Mouse (Mus musculus) urinary bladder, postnatal 10 days (tissue): ENCODE measurements around the gene Zfp385c.

ENCODE experiments used
- DNase-seq: peaks from one replicate; pipeline ENCODE4 v3.0.0; 2022; ENCODE audit warnings: low spot score

Gene Zfp385c

DNA sequence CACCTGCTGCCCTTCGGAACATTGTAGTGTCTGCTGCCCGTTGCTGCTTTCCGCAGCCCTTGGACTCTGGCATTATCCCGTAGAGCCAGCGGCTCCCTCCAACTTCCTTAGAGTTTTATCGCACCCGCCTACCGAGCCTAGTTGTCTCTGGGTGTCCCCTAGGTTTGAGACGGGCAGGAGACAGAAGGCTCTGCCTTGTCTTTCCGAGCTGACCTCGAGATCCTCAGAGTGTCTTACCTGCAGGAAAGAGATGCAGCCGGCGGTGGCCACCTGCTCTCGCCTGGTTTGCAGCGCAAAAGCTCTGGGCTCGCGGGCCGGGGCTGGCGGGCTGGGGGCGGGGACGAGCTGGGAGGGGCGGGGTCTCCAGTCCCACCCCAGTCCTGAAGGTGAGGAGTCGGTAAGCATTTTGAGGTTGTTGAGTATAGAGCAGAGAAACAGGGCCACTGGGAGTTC lies at the start of gene Zfp385c:
TSS of gene Zfp385c (minus strand) at position 292 of the 453 bp plus-strand sequence.
- no peak for DNase-seq

GRCm38 (mm10) chr11:100741348-100741747 lies 49.1 kb upstream of the Zfp385c start:
- no peak for DNase-seq

DNA sequence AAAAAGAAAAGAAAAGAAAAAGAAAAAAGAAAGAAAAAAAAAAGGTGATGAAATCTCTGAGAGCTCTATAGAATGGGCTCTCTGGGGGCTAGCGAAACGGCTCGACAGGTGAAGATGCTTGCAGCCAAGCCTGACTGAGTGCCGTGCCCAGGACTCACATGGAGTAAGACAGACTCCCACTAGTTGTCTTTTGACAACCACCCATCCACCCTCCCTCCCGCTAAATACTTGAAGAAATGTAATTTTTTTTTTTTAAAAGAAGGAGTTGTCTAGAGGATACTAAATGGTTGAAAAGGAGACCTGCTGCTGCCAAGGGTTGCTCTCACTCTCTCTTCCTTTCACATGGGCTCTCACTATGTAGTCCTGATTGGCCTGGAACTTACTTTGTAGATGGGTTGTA lies 46.5 kb upstream of the Zfp385c start:
- no peak for DNase-seq

GRCm38 (mm10) chr11:100738066-100738604 lies 45.9 kb upstream of the Zfp385c start, which contains the start of gene Rab5c:
Gene Rab5c (minus strand): TSS chr11:100738215.
- DNase-seq = peak; percentile 91

DNA sequence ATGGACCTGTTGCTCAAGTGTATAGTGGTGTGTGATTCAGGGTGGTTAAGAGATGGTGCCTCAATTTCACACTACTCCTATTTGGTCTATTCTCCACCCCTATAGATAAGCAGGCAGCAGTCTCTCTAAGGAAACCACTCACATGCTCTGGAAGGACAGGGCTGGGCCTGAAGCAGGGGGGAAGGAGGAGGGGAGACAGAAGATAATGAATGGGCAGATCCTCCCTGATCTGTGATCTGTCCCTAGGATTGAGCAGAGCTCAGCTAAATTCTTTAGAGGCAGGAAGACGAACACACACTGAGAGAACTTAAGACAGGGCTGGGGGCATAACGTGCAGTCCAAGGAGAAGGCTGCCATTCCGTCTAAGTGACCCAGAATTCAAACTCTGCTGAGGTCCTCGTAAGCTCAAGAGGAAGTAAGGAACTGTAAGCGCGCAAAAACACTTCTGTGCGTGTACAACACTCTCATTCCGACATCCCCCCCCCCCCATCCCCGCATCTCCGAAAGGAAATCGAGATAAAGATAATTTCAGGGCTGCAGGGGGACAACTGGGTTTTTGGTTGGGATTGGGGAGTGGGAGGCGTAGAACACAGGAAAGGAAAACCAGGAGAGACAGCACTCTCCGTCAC lies 45.0 kb upstream of the Zfp385c start:
- no peak for DNase-seq

DNA sequence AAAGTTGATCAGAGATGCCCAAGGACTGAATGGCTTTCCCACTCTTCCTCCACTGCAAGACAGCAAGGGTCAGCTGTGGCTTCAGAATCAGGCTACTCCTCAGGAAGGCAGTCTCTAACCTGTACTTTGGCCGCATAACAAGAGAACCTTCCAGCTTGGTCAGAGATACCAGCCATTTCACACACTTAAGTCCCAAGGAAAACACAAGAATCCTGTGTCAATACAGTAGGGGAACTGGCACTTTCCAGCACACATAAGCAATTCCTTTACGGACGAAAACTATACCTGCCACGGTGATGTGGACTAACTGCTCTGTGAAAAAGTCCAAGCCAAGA lies 44.5 kb upstream of the Zfp385c start:
- no peak for DNase-seq

DNA sequence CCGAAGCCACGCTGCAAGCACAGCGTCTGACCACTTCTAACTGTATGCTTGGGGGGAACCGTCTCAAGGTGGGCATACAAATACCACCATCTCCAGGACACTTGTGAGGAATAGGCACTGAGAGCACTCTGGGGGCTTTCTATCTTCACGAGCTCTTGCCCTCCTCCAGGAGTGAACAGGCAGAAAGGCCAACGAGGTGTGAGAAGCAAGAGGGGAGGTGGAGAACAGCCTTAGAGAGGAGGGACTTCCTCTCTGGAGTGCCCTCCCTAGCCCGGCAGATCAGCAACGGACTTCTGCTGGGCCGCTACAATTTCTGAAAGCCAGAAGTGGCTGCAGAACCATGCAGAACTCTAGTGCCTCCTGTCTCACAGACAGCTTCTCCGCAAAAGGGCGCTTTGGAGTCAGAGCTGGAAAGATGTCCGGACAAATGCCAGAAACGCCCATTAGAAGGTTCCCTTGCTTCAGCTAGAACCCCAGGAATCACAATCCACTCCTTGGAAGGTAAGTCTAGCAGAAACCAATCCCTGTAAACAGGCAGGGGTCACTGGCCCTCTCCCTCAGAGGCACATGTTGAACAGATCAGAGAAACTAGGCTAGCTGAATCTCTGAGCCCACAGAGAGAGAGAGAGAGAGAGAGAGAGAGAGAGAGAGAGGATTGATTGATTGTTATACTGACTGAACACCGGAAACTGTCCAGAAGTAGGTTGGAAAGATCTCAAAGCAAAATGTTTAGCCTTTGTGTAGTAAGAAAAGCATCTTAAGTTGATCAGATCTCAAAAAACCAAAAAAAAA lies 43.9 kb upstream of the Zfp385c start:
- DNase-seq = no peak

DNA sequence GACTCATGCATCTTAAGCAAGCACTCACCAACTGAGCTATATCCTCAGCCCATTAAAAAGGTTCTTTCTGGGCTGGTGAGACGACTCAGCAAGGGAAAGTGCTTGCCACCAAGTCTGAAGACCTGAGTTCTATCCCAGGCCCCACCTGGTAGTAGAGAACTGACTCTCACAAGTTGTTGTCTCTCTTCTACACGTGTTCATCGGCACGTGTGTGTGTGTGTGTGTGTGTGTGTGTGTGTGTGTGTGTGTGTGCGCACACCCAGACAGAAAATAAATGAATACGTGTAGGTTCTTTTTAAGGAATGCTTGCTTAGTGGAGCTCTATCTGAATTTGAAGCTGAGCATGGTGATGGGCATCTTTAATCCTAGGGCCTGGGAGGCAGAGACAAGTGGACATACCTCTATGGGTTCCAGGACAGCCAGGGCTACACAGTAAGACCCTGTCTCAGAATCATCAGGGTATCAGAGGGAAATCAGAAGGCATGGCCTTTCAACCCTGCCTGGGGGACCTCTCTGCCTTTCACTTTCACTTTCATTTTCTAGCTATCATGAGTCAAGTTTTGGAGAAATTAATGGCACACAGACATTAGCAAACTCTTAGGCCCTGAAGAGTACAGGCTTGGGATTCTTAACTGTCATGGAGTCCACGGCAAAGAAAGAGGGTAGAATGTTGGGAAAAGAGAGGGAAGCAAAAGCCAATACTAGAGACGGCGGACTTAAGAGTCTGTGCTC lies 43.0 kb upstream of the Zfp385c start:
- no peak for DNase-seq

- no peak for DNase-seq
Measured at GRCm38 (mm10) chr11:100730477-100731205, 38.4 kb upstream of the Zfp385c start.

GRCm38 (mm10) chr11:100729976-100730375 lies 37.7 kb upstream of the Zfp385c start:
- DNase-seq = no peak

GRCm38 (mm10) chr11:100728601-100729000 lies 36.3 kb upstream of the Zfp385c start:
- DNase-seq = no peak

DNA sequence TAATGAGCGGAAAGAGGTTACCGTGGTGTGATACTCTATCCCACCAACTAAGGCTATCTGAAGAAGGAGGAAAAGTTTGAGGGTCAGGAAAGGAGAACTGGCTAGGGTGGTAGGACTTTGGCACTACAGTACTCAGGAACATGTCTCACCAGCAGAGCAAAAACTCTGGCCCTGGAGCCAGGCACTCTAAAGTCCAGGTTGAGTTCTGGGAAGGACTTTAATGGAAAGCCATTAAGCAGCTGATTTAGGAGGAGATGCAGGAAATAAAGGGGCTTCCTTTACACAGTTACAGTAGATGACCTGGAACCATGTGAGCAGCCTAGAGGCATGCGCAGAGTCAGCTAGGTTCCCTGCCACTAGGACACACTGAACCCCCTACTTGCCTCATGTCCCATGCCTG lies 34.9 kb upstream of the Zfp385c start:
- DNase-seq = no peak

DNA sequence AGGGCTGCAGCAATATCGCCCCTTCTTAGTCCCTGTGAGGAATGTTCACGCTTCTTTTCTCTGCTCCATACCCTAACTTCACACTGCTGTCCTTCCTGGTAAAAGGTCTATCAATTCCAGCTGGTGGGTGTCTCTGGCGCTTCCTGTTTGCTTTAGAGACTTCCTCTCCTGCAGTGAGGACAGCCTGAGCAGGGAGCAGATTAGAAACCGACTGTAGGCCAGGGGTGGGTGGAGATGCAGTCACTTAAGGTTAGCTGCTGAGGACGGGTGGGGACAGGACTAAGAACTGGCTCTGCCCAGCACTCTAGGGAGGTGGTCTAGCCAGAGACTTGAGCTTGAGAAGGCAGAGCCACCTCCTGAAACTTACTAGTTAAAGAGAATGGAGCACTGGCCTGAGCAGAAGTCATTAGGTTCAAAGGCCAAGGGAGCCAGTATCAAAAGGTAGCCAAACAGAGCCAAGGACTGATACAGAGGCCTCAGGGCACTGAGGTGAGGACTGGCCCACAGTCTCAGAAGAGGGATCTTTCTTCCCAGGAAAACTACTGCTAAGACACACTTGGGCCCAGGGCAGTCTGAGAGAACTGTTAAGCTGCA lies 32.8 kb upstream of the Zfp385c start:
- DNase-seq = no peak

DNA sequence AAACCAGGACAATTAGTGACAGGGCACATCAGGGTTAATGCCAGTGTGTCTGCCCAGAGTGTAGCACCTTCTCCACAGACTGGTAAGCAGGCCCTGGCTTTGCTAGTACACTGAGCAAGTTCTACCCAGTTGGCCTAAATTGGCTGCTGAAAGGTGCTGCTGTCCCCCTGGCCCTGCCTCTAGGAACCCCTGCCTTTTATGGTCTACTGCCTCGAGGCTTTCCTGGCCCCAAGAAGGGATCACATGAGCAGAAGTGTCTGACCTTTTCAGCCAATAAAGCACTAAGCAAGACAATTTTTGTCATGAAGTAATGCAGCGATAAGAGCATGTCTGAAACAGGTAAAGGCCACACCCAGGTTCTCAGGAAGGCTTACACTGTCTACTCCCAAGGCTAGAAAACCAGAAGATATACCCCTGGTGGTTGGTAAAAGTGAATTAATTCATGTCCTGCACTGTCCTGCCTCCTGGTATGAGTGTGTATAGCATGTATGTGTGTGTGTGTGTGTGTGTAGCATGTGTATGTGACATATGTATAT lies 30.3 kb upstream of the Zfp385c start:
- no peak for DNase-seq

DNA sequence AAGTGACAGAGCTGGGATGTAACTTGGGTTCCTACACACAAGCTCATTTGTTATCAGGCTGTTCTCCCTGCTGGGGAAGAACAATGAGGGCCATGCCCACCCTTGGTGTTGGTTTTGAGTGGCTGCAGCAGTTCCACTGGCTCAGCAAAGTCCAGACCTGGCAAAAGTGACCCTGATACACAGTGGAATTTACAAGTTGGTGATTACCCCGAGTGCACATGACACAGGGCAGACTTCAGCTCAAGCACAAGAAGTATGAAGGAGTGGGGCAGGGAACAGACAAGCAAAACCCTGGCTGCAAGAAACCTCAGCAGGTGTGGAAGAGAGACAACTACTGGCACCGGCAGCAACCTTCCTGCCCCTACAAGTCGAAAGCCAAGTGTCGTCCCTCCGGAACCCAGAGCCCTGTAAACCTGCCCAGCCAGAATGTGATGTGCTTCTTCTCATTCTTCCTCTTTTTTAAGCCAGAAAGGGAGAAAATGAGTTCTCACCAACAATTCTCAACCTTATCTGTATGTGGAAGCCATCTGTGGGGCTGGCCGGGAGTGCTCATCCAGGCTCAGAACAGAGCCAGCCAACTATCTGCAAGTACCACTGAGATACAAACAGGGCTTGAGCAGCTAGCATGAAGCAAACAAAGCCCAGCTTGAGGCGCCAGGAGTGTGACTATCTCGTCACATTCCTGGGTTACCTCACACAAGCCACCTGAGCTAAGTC lies 29.7 kb upstream of the Zfp385c start:
- no peak for DNase-seq

DNA sequence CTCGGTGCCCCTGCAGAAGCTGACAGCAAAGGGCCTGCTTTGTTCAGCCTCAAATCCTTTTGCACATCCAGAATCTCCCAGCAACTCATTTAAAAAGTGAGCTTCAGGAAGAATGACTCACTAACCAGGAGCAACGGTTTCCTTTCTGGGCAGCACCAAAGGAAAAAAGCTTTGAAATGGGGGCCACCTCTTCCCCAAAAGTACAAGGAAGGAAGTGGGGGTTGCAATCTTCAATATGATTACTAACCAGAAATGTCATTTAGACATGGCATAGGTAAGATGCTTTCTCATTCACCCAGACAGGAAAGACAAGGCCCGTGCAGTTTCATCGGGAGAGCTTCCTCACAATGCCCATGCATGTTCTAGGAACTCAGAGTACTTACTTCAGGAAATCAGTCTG lies 29.0 kb upstream of the Zfp385c start:
- no peak for DNase-seq

DNA sequence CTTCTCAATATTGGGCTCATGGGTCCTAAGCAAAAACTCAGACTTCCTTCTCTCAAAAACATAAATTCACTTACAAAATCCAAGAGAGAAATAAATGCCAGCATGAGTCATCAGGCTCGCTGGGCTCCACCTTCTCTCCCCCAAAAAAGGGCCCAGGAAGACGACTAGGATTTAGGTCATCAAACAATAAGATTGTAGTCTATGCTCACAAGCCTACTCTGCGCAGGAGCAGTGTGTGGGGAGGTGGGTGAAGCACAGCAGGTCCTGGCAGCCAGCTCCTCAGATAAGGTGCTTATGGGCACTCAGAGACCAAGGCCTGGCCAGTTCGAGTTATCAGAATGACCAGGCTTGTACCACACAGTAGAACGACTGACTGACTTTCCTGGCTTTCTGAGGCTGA lies 28.1 kb upstream of the Zfp385c start:
- no peak for DNase-seq

GRCm38 (mm10) chr11:100719893-100720292 lies 27.6 kb upstream of the Zfp385c start:
- DNase-seq = no peak

- no peak for DNase-seq
Measured at GRCm38 (mm10) chr11:100719312-100719711, 27.1 kb upstream of the Zfp385c start.

GRCm38 (mm10) chr11:100718866-100719265 lies 26.6 kb upstream of the Zfp385c start:
- DNase-seq = no peak

DNA sequence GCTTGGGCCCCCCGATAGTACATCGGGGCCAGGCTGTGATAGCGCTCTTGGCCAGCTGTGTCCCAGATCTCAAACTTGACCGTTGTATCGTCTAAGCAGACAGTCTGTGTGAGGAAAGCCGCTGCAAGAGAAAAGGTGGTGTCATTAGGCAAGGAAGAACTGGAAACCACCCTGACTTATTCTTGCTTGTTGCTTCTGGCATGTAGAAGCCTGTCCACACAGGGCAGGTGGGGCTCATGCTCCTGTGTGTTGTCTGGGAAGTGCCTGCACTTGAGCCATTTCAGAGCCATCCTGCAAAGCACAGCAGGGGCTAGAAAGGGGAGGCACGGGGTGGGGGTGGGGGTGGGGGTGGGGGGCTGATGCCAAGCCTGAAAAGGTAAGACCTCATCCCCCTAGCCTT lies 26.2 kb upstream of the Zfp385c start:
- no peak for DNase-seq
